Mouse (Mus musculus) ES-E14 (cell line): ENCODE measurements around the gene Msi2. TPM values are rescaled to one million over a fixed set of nuclear protein-coding genes. Genes with fewer than 3 reads are reported as not detected.
A peak's percentile ranks its signal among the peaks of the same experiment; 100 is the strongest.

Experiments
- DNase-seq: peaks from one replicate; pipeline ENCODE4 v3.0.0-alpha.2; 2013; ENCODE audit warnings: low read depth, low spot score
- H3K27ac ChIP-seq: 2 replicates; pipeline ENCODE4 v1.5.1; 2012; ENCODE audit warnings: low read depth, mild to moderate bottlenecking, low read length, moderate library complexity, mixed read lengths; ENCODE audit not compliant: poor library complexity, insufficient read depth, severe bottlenecking
- H3K36me3 ChIP-seq: 2 replicates; pipeline ENCODE4 v1.6.1; 2012; ENCODE audit warnings: mild to moderate bottlenecking, low read length, moderate library complexity, mixed read lengths; ENCODE audit not compliant: control insufficient read depth, poor library complexity, insufficient read depth, severe bottlenecking
- H3K4me1 ChIP-seq, 2 experiments: fragments of 150-350 bp in 1 of 2; sonication (generic) in 1 of 2; 2 replicates each; pipeline ENCODE4 v1.6.1; 2012; ENCODE audit warnings: low read length in 2 of 2, mild to moderate bottlenecking in 1 of 2, mixed read lengths in 1 of 2; ENCODE audit not compliant: control insufficient read depth in 2 of 2, insufficient read depth in 2 of 2, poor library complexity in 1 of 2
- H3K4me3 ChIP-seq, 2 experiments: fragments of 150-350 bp in 1 of 2; sonication (generic) in 1 of 2; 2 replicates each; pipeline ENCODE4 v1.5.1; 2012; ENCODE audit warnings: low read length in 2 of 2, low read depth in 1 of 2, mild to moderate bottlenecking in 1 of 2, mixed read lengths in 1 of 2; ENCODE audit not compliant: insufficient read depth in 1 of 2, poor library complexity in 1 of 2, severe bottlenecking in 1 of 2
- H3K9ac ChIP-seq: 2 replicates; pipeline ENCODE4 v1.6.1; 2012; ENCODE audit warnings: low read depth, mild to moderate bottlenecking, low read length, mixed read lengths; ENCODE audit not compliant: poor library complexity, insufficient read depth, severe bottlenecking
- H3K9me3 ChIP-seq: fragments of 150-350 bp; sonication (generic); 2 replicates; pipeline ENCODE4 v1.6.1; 2012; ENCODE audit warnings: low read depth, mild to moderate bottlenecking, low read length; ENCODE audit not compliant: control insufficient read depth, insufficient read depth
- CHD2 ChIP-seq: IDR thresholded peaks from 2 replicates; pipeline ENCODE4 v1.6.1; 2014; ENCODE audit warnings: mild to moderate bottlenecking, low read depth, low read length, inconsistent platforms
- HCFC1 ChIP-seq: IDR thresholded peaks from 2 replicates; pipeline ENCODE4 v1.6.1; 2012; ENCODE audit warnings: low read length, inconsistent platforms, borderline replicate concordance; ENCODE audit not compliant: insufficient read depth
- MAFK ChIP-seq: IDR thresholded peaks from 2 replicates; pipeline ENCODE4 v1.6.1; 2014; ENCODE audit warnings: mild to moderate bottlenecking, low read depth, low read length, inconsistent platforms; ENCODE audit not compliant: insufficient read depth
- ZC3H11A ChIP-seq: IDR thresholded peaks from 2 replicates; pipeline ENCODE4 v1.6.1; 2012; ENCODE audit warnings: low read depth, mild to moderate bottlenecking, inconsistent platforms, low read length, borderline replicate concordance
- ZNF384 ChIP-seq: IDR thresholded peaks from 2 replicates; pipeline ENCODE4 v1.6.1; 2012; ENCODE audit warnings: low read depth, low read length, inconsistent platforms
- in situ Hi-C, 2 experiments: fragments of 600-800 bp; cut with MboI; formaldehyde crosslinking; loops; one replicate each; pipeline ENCODE4 v1.15.1; 2025; ENCODE audit warnings: low sequenced_read_pairs in 2 of 2, inconsistent platforms in 1 of 2; ENCODE audit not compliant: unreplicated experiment in 2 of 2
- total RNA-seq: library from RNA; depleted of rRNA; stranded (reverse); fragments of 300-350 nt; gene quantifications from 2 replicates; pipeline ENCODE4 v1.2.3, GENCODE M21; 2012

Gene Msi2
- total RNA-seq, 1 experiment: 66.4 TPM

- no peak overlapping the region for H3K4me3 ChIP-seq
- H3K36me3 ChIP-seq: no peaks in the 10 kb centered on the region
- H3K9ac ChIP-seq: no peak overlapping the region
- in situ Hi-C loops: no loop called here
- no peak overlapping the region for H3K27ac ChIP-seq
- peaks cover 25 to 34% of the 10 kb centered on the region in 2 experiments for H3K4me1 ChIP-seq
- no peak for DNase-seq
- TF ChIP-seq HCFC1 (no peak), CHD2 (no peak), MAFK (no peak), ZC3H11A (no peak), ZNF384 (no peak)
- H3K9me3 ChIP-seq: no peaks in the 10 kb centered on the region
Observed at GRCm38 (mm10) chr11:88536861-88537260, 181.5 kb downstream of the Msi2 start.

GRCm38 (mm10) chr11:88534331-88534929 lies 183.9 kb downstream of the Msi2 start:
- H3K4me3 ChIP-seq: 0 out of 4 replicates have a peak overlapping the region, but pooled peaks of 1 of the 2 experiments have one; percentile 8
- no peaks in the 10 kb centered on the region for H3K9me3 ChIP-seq
- peaks cover 19 to 29% of the 10 kb centered on the region in 2 experiments for H3K4me1 ChIP-seq
- H3K9ac ChIP-seq: no peak overlapping the region
- no peak for TF ChIP-seq ZC3H11A
- TF ChIP-seq HCFC1: no peak
- no peak for TF ChIP-seq MAFK
- no peak for TF ChIP-seq CHD2
- no peak for TF ChIP-seq ZNF384
- no peak for DNase-seq
- H3K36me3 ChIP-seq: no peaks in the 10 kb centered on the region
- in situ Hi-C loops: no loop called here
- H3K27ac ChIP-seq: peak overlapping the region; percentile 41; the same call in 1 of the 2 replicates

- TF ChIP-seq MAFK (no peak), ZC3H11A (no peak), ZNF384 (no peak), CHD2 (no peak), HCFC1 (no peak)
- H3K4me1 ChIP-seq: peaks cover 19 to 28% of the 10 kb centered on the region in 2 experiments
- H3K9me3 ChIP-seq: no peaks in the 10 kb centered on the region
- no peak overlapping the region for H3K27ac ChIP-seq
- no peak overlapping the region for H3K9ac ChIP-seq
- H3K4me3 ChIP-seq: no peak overlapping the region
- DNase-seq: no peak
- no peaks in the 10 kb centered on the region for H3K36me3 ChIP-seq
- in situ Hi-C loops: no loop called here
Observed at GRCm38 (mm10) chr11:88532016-88532415, 186.3 kb downstream of the Msi2 start.

DNA sequence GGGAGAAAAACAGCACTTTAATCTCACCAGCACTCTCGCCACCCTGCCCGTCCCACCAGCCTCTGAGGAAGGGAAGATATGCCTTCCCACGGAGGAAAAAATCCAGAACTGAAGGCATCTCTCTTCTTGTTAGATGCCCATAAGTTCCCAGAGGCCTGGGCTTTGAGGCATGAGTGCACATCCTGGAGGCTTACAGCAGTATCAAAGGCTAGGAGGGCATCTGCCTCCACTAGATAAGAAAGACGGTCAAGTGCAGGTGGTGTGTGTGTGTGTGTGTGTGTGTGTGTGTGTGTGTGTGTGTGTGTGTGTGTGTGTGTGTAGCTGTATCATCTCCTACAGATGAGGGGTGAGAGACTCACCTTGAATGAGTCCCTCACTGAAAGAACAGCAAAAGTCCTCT lies 188.3 kb downstream of the Msi2 start:
- Histone ChIP-seq H3K4me1 (peaks cover 17 to 39% of the 10 kb centered on the region in 2 experiments), H3K27ac (no peak overlapping the region), H3K9ac (no peak overlapping the region), H3K36me3 (no peaks in the 10 kb centered on the region), H3K4me3 (no peak overlapping the region), H3K9me3 (no peaks in the 10 kb centered on the region)
- in situ Hi-C loops: no loop called here
- DNase-seq: no peak
- TF ChIP-seq ZC3H11A (no peak), CHD2 (no peak), ZNF384 (no peak), MAFK (no peak), HCFC1 (no peak)
